Mouse (Mus musculus) forebrain, embryonic 16.5 days (tissue): Measurements from ENCODE around the gene Gse1. TPM values are rescaled to one million over a fixed set of nuclear protein-coding genes. Genes with fewer than 3 reads are reported as not detected.
"Not testable (repeated sequence)": the region's sequence is repeated elsewhere in the genome, so short reads cannot be mapped to it uniquely, and the experiment has no call there.

ENCODE experiments used
- ATAC-seq: fragments of 200-750 bp; cut with Nextera tagmentation; 2 replicates; pipeline ENCODE4 v1.8.0; 2017; ENCODE audit warnings: mild to moderate bottlenecking, moderate library complexity
- H3K27ac ChIP-seq: fragments of 300-500 bp; sonication (generic); 2 replicates; pipeline ENCODE4 v1.5.1; 2014; ENCODE audit warnings: low read length, control low read depth
- H3K27me3 ChIP-seq: fragments of 300-500 bp; sonication (generic); replicated peaks from 2 replicates; pipeline ENCODE4 v1.6.1; 2014; ENCODE audit warnings: low read length; ENCODE audit not compliant: control insufficient read depth, insufficient read depth
- H3K36me3 ChIP-seq: fragments of 300-500 bp; sonication (generic); 2 replicates; pipeline ENCODE4 v1.6.1; 2014; ENCODE audit not compliant: control insufficient read depth, insufficient read depth
- H3K4me1 ChIP-seq: fragments of 300-500 bp; sonication (generic); replicated peaks from 2 replicates; pipeline ENCODE4 v1.6.1; 2014; ENCODE audit warnings: low read length; ENCODE audit not compliant: control insufficient read depth, insufficient read depth
- H3K4me2 ChIP-seq: fragments of 300-500 bp; sonication (generic); 2 replicates; pipeline ENCODE4 v1.6.1; 2014; ENCODE audit warnings: mild to moderate bottlenecking, low read length, control low read depth
- H3K4me3 ChIP-seq: fragments of 300-500 bp; sonication (generic); replicated peaks from 2 replicates; pipeline ENCODE4 v1.5.1; 2014; ENCODE audit warnings: mild to moderate bottlenecking, low read length, control low read depth
- H3K9ac ChIP-seq: fragments of 300-500 bp; sonication (generic); replicated peaks from 2 replicates; pipeline ENCODE4 v1.6.1; 2014; ENCODE audit warnings: low read depth, low read length, control low read depth
- H3K9me3 ChIP-seq: fragments of 300-500 bp; sonication (generic); 2 replicates; pipeline ENCODE4 v1.6.1; 2016; ENCODE audit warnings: low read length; ENCODE audit not compliant: control insufficient read depth
- WGBS: fragments of 180-500 bp; shearing (Covaris S2); extraction: QIAGEN DNeasy Blood & Tissue Kit; methylation state at CpG from one replicate; pipeline ENCODE4 v1.1.7; 2014; 5-methylcytosine and 5-hydroxymethylcytosine counted together
- polyA plus RNA-seq: library from polyadenylated mRNA; unstranded; fragments of >200 nt; fragmentation: Nextera tagmentation; extraction: Ambion mirVana; gene quantifications from 2 replicates; pipeline ENCODE4 v1.2.1, GENCODE M21; 2015

Gene Gse1
- polyA plus RNA-seq, 1 experiment from 2014 or later: 34.9 TPM

GRCm38 (mm10) chr8:120329030-120329748 is 100.9 kb downstream of the Gse1 start:
- H3K36me3 ChIP-seq: no peaks in the 10 kb centered on the region
- H3K4me2 ChIP-seq: no peak overlapping the region
- no peak overlapping the region; the same call in 1 of the 2 replicates for H3K9ac ChIP-seq
- WGBS: 72% methylated on average over 11 of the region's 11 CpGs
- no peaks in the 10 kb centered on the region for H3K9me3 ChIP-seq
- H3K27me3 ChIP-seq: no peaks in the 10 kb centered on the region
- no peak overlapping the region for H3K4me3 ChIP-seq
- no peak overlapping the region for H3K27ac ChIP-seq
- peaks cover 12% of the 10 kb centered on the region for H3K4me1 ChIP-seq
- ATAC-seq: peak; percentile 49

DNA sequence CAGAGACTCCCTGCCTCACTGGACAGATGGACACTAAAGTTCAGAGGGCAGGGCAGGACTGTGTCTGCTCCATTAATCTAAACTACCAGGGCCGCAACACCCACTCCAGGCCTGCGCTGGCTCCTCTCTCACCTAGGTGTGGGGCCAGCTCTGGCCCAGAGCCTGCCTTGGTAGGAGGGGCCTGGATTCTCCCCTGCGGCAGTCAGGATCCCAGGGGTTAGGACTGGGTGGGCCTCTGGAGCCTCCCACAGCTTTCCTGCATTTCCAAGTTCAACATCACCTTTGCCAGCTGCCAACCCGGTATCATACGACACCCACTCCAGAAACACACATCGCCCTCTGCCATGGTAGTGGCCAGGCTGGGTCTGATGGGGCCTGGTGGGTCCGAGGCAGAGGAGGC is 102.8 kb downstream of the Gse1 start:
- no peak overlapping the region for H3K27ac ChIP-seq
- H3K4me1 ChIP-seq: peaks cover 30% of the 10 kb centered on the region
- no peak for ATAC-seq
- WGBS: 81% methylated on average over 7 of the region's 7 CpGs
- no peak overlapping the region for H3K4me2 ChIP-seq
- H3K4me3 ChIP-seq: no peak overlapping the region
- no peaks in the 10 kb centered on the region for H3K9me3 ChIP-seq
- no peaks in the 10 kb centered on the region for H3K36me3 ChIP-seq
- H3K9ac ChIP-seq: no peak overlapping the region
- H3K27me3 ChIP-seq: no peaks in the 10 kb centered on the region

DNA sequence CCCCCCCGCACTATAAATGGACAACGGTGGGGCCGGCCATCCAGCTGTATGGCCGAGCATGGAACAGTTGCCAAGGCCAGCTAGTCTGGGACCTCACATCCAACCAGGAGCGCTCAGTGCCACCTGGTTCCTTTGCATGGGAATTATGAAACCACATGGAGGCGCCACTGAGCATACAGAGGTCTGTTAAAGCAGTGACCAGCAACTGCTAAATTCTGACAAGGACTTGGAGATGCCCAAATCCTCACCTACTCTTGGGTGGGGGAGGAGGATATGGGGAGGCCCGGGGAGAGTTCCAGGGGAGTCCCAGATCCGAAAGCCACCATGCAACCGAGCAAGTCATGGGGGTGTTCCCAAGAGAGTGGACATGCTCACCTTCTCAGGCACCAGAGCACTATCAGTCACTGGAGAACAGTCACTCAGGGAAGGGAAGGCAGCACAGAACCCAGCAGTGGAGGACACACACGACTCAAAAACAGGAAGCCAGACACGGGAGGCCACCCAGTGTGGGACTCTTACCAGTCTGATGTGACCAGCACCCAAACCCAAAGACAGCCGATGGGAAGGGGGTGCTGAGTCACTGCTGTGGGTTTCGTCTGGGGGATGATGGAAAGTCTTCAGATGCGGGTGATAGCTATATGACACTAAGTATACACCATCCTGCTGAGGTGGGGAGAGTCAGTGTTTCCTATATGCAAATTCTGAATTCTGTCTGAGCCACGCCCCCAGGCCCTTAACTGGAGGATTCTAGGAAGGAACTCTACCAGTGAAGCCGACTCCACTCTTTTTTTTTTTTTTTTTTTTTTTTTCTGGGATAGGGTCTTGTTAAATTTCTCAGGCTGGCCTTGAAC is 104.3 kb downstream of the Gse1 start:
- 75% methylated on average over 16 of the region's 16 CpGs for WGBS

DNA sequence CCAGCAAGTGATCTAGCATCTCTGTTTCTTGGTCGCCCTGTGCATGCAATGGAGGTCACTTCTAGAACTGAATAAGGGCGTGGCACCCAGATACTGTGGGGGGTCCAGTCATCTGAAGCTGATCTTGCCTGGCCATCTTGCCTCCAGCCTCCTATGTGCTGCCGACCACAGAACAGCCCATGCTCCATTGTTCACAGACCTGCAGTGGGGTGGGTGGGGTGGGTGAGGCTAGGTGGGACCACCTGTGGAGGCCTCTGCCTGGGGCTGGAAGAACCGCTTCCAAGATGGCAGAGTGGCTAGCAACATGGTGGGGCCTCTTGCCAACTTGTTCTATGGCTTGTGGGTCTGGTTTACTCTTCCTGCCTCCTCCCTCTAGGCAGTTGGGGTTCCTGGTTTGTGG is 105.4 kb downstream of the Gse1 start:
- Histone ChIP-seq H3K9ac (no peak overlapping the region), H3K4me1 (peaks cover 34% of the 10 kb centered on the region), H3K27me3 (no peaks in the 10 kb centered on the region), H3K4me2 (no peak overlapping the region), H3K4me3 (no peak overlapping the region), H3K9me3 (no peaks in the 10 kb centered on the region), H3K36me3 (no peaks in the 10 kb centered on the region), H3K27ac (no peak overlapping the region)
- 88% methylated on average over 4 of the region's 4 CpGs for WGBS
- ATAC-seq: no peak

More for the DNA sequence above, 104.3 kb downstream of the Gse1 start:
- no peaks in the 10 kb centered on the region for H3K36me3 ChIP-seq
- H3K27me3 ChIP-seq: no peaks in the 10 kb centered on the region
- H3K9ac ChIP-seq: no peak overlapping the region
- H3K27ac ChIP-seq: no peak overlapping the region
- H3K4me2 ChIP-seq: no peak overlapping the region
- no peaks in the 10 kb centered on the region for H3K9me3 ChIP-seq
- no peak overlapping the region for H3K4me3 ChIP-seq
- peaks cover 35% of the 10 kb centered on the region for H3K4me1 ChIP-seq
- no peak for ATAC-seq

DNA sequence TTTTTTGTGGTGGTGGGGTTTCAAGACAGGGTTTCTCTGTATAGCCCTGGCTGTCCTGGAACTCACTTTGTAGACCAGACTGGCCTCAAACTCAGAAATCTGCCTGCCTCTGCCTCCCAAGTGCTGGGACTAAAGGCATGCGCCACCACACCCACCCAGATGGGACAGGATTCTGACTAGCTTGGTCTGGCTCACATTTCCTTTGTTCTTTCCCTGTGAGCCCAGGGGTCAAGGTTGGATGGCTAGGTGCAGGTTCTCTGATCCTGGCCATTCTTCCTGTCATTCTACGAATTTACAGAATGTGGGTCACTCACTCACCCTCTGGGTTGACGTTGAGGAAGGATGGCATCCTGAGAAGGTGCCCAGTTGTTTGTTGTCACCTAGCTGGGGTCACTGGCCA is 106.0 kb downstream of the Gse1 start:
- 61% methylated on average over 3 of the region's 3 CpGs for WGBS
- not testable (repeated sequence) for H3K27me3 ChIP-seq

DNA sequence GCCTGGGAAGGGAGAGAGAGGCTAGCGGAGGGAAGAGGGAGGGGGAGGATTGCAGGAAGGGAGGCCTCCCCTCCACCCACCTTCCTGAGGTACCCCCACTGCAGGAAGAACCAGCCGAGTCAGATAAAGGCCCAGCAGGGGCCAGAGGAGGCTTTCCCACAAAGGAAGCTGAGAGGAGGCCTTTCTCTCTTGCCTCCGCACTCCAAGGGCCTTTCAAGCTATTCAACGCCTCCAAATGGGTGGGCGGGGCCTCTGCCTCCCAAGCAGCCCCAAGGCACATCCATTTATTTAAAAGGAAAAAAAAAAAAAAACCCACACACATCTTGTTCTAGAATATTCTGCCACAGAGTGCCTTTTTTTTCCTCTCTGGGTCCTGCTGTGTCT is 106.6 kb downstream of the Gse1 start:
- peak overlapping the region; percentile 48; the same call in 1 of the 2 replicates for H3K9ac ChIP-seq
- H3K27ac ChIP-seq: peak overlapping the region; percentile 87
- no peaks in the 10 kb centered on the region for H3K36me3 ChIP-seq
- no peaks in the 10 kb centered on the region for H3K9me3 ChIP-seq
- H3K4me1 ChIP-seq: peaks cover 27% of the 10 kb centered on the region
- peak; percentile 43; the same call in 1 of the 2 replicates for ATAC-seq
- no peaks in the 10 kb centered on the region for H3K27me3 ChIP-seq
- whole genome bisulfite sequencing: 6% methylated on average over 5 of the region's 5 CpGs
- peak overlapping the region; percentile 30; the same call in 1 of the 2 replicates for H3K4me2 ChIP-seq
- no peak overlapping the region for H3K4me3 ChIP-seq

More for the DNA sequence above, 106.0 kb downstream of the Gse1 start:
- Histone ChIP-seq H3K27ac (peak overlapping the region; percentile 87), H3K4me1 (peaks cover 29% of the 10 kb centered on the region)
- ATAC-seq, H3K4me3 ChIP-seq, H3K36me3 ChIP-seq, H3K9me3 ChIP-seq, H3K9ac ChIP-seq, H3K4me2 ChIP-seq: not testable (repeated sequence)

DNA sequence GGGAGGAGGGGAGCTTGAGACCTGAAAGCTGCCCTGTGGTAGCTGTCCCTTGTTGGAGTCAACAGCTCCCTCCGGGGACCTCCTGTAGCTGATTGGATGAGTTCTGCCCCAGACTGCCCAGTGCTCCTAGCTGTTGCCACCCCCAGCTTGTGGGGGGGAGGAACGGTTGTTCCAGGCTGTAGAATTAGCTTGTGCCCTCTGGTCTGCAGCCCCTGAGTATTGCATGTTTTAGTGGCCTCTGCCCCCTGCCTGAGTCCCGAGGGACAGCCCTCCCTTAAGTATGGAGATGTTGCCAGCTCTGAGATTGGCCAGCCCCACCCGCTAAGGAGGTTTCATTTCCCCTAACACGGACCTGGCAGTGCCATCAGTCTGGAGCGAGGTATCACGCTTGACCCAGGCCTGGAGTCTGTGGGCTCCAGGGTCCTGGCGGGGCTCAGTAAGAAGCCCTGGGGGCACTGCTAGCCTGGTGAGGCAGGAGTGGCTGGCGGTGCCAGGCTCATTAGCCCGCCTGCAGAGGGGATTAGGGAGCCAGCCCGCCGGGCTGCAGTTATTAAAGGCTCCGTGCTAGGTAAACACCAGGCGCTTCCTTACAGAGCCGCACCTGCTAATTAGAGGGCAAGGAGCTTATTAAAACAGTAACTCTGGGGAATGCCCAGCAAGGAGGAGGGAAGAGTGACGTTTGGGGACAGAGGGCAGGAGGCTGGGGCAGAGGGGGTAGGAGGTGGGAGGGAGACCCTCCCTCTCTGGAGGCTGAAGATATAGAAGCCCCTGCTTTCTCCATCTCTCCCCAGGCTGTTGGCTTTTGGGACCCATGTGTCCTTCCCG is 107.2 kb downstream of the Gse1 start:
- Histone ChIP-seq H3K36me3 (no peaks in the 10 kb centered on the region), H3K9ac (peak overlapping the region; percentile 48), H3K27me3 (no peaks in the 10 kb centered on the region), H3K27ac (peak overlapping the region; percentile 87), H3K4me3 (no peak overlapping the region), H3K9me3 (no peaks in the 10 kb centered on the region), H3K4me2 (peak overlapping the region; percentile 30), H3K4me1 (peaks cover 29% of the 10 kb centered on the region)
- whole genome bisulfite sequencing: 2% methylated on average over 17 of the region's 17 CpGs
- ATAC-seq: peak; percentile 83

DNA sequence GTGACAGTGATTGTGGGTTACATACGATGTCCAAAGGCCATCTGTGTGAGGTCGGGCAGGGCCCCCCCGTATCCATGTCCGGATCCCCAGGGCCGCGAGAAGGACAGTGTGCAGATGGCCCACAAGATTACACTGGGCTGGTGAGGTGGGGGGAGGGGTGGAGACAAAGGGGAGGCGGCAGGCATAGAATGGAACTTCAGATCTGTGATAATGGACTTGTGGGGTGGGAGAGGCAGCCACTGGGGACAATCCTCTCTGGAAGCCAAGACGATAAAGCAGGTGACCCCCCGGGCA is 107.8 kb downstream of the Gse1 start:
- WGBS: 2% methylated on average over 9 of the region's 9 CpGs

More for the DNA sequence above, 107.8 kb downstream of the Gse1 start:
- 0 out of 2 replicates have a peak, but pooled peaks have one; percentile 19 for ATAC-seq
- Histone ChIP-seq H3K27me3 (no peaks in the 10 kb centered on the region), H3K4me3 (no peak overlapping the region), H3K9ac (no peak overlapping the region; the same call in 1 of the 2 replicates), H3K4me2 (no peak overlapping the region), H3K9me3 (no peaks in the 10 kb centered on the region), H3K36me3 (no peaks in the 10 kb centered on the region), H3K27ac (peak overlapping the region; percentile 87), H3K4me1 (peaks cover 31% of the 10 kb centered on the region)
